Mouse (Mus musculus) olfactory bulb, adult 2 months (tissue): ENCODE results near the gene Cops8.

Experiments used
- CTCF ChIP-seq: fragments of 200-500 bp; IDR thresholded peaks from 2 replicates; pipeline ENCODE4 v1.5.1; 2012; ENCODE audit warnings: low read depth, mild to moderate bottlenecking, low read length, moderate library complexity; ENCODE audit not compliant: insufficient read depth
- POLR2A ChIP-seq: fragments of 200-500 bp; IDR thresholded peaks from 2 replicates; pipeline ENCODE4 v1.6.1; 2012; ENCODE audit warnings: mild to moderate bottlenecking, low read depth, low read length, moderate library complexity; ENCODE audit not compliant: insufficient read depth

- TF ChIP-seq POLR2A = no peak
- TF ChIP-seq CTCF = no peak
Measured at GRCm38 (mm10) chr1:90573831-90574230, 28.9 kb upstream of the Cops8 start.
